Mouse (Mus musculus): ENCODE data around the gene Tas2r118. TPM values are rescaled to one million over a fixed set of nuclear protein-coding genes. Genes with fewer than 3 reads are reported as not detected.

Tas2r118 gene
- not detected in 2 replicates for polyA plus RNA-seq (2014; fragmentation: Nextera tagmentation; extraction: Ambion mirVana)

DNA sequence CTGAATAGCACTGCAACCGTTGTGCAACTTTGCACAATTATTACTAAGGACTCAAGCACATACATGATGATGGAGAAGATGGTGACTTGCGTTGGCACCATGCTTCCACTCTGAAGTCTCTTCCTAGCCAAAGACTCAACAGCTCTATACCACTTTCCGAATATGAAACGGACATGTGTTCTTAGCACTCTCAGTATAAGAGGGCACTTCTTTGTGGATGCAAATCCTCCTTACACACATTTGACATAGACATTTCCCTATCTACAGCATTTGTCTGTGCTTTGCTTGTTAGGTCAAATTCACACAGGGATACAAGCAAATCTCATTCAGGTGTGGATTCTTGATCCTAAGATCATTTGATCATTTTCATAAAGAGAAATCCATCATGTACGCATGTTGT is at the start of gene Tas2r118:
TSS of gene Tas2r118 (minus strand) at position 101 of the 400 bp plus-strand sequence.
- ATAC-seq (ENCODE audit: low FRiP score), result no peak
- 94% methylated on average over 5 of the region's 5 CpGs for WGBS
- no peaks in the 10 kb centered on the region for H3K36me3 ChIP-seq (ENCODE audit: control insufficient read depth, insufficient read depth, low read length)
- no peak for DNase-seq (ENCODE audit: low spot score, missing footprints)
- no peak within 1 kb of the TSS for H3K4me3 ChIP-seq (ENCODE audit: low read depth, low read length)
- H3K27ac ChIP-seq (ENCODE audit: low read depth, low read length), result no peak within 1 kb of the TSS
- no peaks in the 10 kb centered on the region for H3K9me3 ChIP-seq (ENCODE audit: control insufficient read depth, low read length)
- H3K27me3 ChIP-seq (ENCODE audit: control insufficient read depth, insufficient read depth, low read length), result no peaks in the 10 kb centered on the region
- no peaks in the 10 kb centered on the region for H3K4me1 ChIP-seq (ENCODE audit: control insufficient read depth, insufficient read depth, low read length)
- no peak within 1 kb of the TSS for H3K4me2 ChIP-seq
- no peak within 1 kb of the TSS for H3K9ac ChIP-seq (ENCODE audit: low read length)

DNA sequence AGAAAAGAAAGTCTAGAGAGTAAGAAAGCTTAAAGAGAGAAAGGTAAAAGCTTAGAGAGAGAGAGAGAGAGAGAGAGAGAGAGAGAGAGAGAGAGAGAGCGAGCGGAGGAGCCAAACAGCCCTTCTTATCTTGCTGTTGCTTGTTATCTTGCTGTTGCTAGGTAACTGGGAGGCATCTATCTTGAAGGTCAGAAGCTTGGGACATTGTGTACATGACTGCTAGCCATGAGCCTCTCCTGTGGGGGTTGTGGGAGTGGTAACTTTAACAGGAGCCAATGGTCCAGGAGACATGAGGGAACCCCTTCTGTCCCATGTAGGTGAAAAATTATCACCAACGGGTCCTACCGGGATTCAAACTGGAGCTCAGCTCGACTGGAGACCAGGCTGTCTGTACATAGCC is 48.5 kb upstream of the Tas2r118 start:
- H3K4me1 ChIP-seq (ENCODE audit: control insufficient read depth, insufficient read depth, low read length), result no peaks in the 10 kb centered on the region
- H3K4me2 ChIP-seq, result no peak overlapping the region
- H3K36me3 ChIP-seq (ENCODE audit: control insufficient read depth, insufficient read depth, low read length), result no peaks in the 10 kb centered on the region
- DNase-seq (ENCODE audit: low spot score, missing footprints) (no peak), ATAC-seq (ENCODE audit: low FRiP score) (no peak)
- no peak overlapping the region for H3K4me3 ChIP-seq (ENCODE audit: low read depth, low read length)
- no peak overlapping the region for H3K9ac ChIP-seq (ENCODE audit: low read length)
- H3K27me3 ChIP-seq (ENCODE audit: control insufficient read depth, insufficient read depth, low read length), result no peaks in the 10 kb centered on the region
- H3K27ac ChIP-seq (ENCODE audit: low read depth, low read length), result no peak overlapping the region
- no peaks in the 10 kb centered on the region; the same call in 1 of the 2 replicates for H3K9me3 ChIP-seq (ENCODE audit: control insufficient read depth, low read length)
- 86% methylated on average over 5 of the region's 5 CpGs for WGBS

DNA sequence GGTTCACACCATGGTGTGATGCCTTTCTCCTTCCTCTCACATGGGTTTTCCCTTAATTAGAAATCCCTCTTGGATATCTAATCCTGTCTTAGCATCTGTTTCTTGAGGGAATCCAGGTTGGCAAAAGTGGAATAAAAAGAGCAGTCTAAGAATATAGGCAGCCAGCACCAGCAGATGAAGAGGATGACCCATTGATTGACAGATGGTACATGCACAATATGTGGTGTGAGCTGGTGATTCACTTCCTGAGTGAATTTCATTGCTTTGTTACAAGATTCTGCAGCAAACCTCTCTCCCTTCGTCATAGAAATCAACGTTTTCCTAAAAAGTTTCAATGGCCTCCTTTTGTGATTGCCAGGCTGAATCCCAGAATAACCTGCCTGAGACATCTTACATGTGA is 23.4 kb upstream of the Tas2r118 start:
- Histone ChIP-seq H3K4me2 (no peak overlapping the region), H3K4me1 (ENCODE audit: control insufficient read depth, insufficient read depth, low read length) (no peaks in the 10 kb centered on the region), H3K27me3 (ENCODE audit: control insufficient read depth, insufficient read depth, low read length) (no peaks in the 10 kb centered on the region), H3K9me3 (ENCODE audit: control insufficient read depth, low read length) (no peaks in the 10 kb centered on the region), H3K9ac (ENCODE audit: low read length) (no peak overlapping the region), H3K4me3 (ENCODE audit: low read depth, low read length) (no peak overlapping the region), H3K27ac (ENCODE audit: low read depth, low read length) (no peak overlapping the region), H3K36me3 (ENCODE audit: control insufficient read depth, insufficient read depth, low read length) (no peaks in the 10 kb centered on the region)
- 83% methylated on average over 2 of the region's 2 CpGs for WGBS
- ATAC-seq (ENCODE audit: low FRiP score) (no peak), DNase-seq (ENCODE audit: low spot score, missing footprints) (no peak)

DNA sequence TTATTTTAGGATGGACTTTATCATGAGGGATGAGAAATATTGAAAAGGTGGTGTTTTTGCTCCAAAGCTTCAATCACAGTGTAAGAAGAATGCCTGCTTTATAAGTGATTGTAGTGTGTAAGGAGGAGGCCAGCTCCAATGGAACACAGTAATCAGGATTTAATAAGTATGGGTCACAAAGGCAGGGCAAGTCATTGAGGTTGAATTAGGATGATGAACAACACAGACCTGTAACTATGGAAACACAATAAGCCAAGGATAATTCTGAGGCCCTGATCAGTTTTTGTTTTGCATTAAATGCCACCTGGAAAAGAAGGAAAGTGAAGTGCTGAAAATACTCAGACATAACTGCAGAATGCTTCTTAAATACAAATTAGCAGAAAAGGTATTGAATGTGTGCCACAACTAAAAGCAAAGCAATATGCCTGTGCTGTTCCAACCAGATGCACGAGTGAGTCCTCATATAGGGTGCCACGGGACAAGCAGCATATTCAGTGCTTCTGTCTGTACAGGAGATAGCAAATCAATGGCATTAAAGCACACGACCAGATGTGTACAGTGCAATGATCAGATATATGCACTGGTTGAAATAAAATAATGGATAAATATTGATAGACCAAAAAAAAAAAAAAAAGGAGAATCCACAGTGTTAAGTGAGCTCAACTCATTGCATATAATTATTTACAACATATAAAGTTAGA is 21.0 kb upstream of the Tas2r118 start:
- no peak overlapping the region for H3K4me2 ChIP-seq
- no peaks in the 10 kb centered on the region for H3K9me3 ChIP-seq (ENCODE audit: control insufficient read depth, low read length)
- H3K27me3 ChIP-seq (ENCODE audit: control insufficient read depth, insufficient read depth, low read length), result no peaks in the 10 kb centered on the region
- peak; percentile 70; the same call in 1 of the 2 replicates for ATAC-seq (ENCODE audit: low FRiP score)
- no peaks in the 10 kb centered on the region for H3K4me1 ChIP-seq (ENCODE audit: control insufficient read depth, insufficient read depth, low read length)
- H3K4me3 ChIP-seq (ENCODE audit: low read depth, low read length), result no peak overlapping the region
- H3K36me3 ChIP-seq (ENCODE audit: control insufficient read depth, insufficient read depth, low read length), result no peaks in the 10 kb centered on the region
- no peak overlapping the region for H3K9ac ChIP-seq (ENCODE audit: low read length)
- WGBS, result 45% methylated on average over 3 of the region's 3 CpGs
- no peak overlapping the region for H3K27ac ChIP-seq (ENCODE audit: low read depth, low read length)
- DNase-seq (ENCODE audit: low spot score, missing footprints), result no peak

DNA sequence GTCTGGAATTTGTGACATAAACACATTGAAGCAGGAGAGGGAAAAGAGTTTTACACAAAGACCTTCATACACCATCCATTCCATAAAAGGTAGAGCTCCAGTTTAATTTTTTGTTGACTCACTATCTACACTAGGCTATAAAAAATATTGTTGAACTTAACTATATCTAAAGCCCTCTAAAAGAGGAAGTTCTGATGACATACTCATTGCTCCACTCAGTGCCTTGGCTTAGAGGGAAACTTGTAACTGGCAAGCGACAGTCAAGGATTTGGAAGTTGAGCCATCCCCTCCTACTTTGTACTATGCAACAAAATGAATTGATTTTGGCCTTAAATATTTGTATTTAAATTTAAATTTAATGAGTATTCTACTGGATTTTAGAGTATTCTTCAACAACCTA is 16.4 kb upstream of the Tas2r118 start:
- 93% methylated on average over 1 of the region's 1 CpGs for WGBS
- Histone ChIP-seq H3K9ac (ENCODE audit: low read length) (no peak overlapping the region), H3K9me3 (ENCODE audit: control insufficient read depth, low read length) (no peaks in the 10 kb centered on the region), H3K36me3 (ENCODE audit: control insufficient read depth, insufficient read depth, low read length) (no peaks in the 10 kb centered on the region), H3K27me3 (ENCODE audit: control insufficient read depth, insufficient read depth, low read length) (no peaks in the 10 kb centered on the region), H3K4me2 (no peak overlapping the region), H3K27ac (ENCODE audit: low read depth, low read length) (no peak overlapping the region), H3K4me1 (ENCODE audit: control insufficient read depth, insufficient read depth, low read length) (no peaks in the 10 kb centered on the region), H3K4me3 (ENCODE audit: low read depth, low read length) (no peak overlapping the region)
- DNase-seq (ENCODE audit: low spot score, missing footprints) (no peak), ATAC-seq (ENCODE audit: low FRiP score) (no peak)

DNA sequence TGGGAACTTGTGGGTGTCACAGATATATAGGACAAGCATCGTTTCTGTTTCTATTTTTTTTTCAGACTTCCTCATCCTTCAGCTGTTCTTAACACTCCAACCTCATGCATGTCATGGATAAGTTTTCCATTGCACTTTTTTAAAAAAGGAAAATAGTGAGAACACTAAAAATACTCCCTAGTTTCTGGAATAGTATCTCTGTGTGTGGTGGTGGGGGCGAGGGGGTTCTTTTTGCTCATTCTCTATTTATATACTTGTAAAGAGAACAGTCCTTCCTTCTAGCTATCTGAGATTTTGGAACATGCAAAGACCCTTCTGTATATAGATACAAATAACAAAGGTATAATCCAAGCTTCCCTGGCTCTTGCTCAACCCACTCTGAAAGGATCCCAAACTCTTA is 2.9 kb downstream of the Tas2r118 start:
- no peak for ATAC-seq (ENCODE audit: low FRiP score)
- no peak overlapping the region for H3K4me3 ChIP-seq (ENCODE audit: low read depth, low read length)
- H3K9ac ChIP-seq (ENCODE audit: low read length), result no peak overlapping the region

DNA sequence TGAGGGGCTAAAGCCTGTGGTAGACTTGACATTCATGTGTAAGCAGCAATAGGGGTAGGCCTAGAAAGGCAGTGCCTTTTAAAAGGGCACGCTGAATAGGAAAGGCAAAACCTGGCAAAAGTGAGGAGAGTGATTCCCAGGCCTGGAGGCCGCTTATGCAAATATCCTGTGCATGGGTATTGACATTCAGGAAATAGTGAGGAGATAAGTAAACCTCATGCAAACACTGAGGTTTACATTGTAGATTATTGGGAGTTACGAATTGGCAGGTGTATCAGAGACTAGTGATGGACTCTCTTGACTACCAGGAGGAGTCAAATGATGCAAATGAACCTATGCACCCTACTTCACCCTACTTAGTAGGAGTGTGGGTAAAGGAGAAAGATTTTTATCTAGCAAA is 3.9 kb downstream of the Tas2r118 start:
- Histone ChIP-seq H3K27ac (ENCODE audit: low read depth, low read length) (no peak overlapping the region), H3K4me3 (ENCODE audit: low read depth, low read length) (no peak overlapping the region), H3K27me3 (ENCODE audit: control insufficient read depth, insufficient read depth, low read length) (no peaks in the 10 kb centered on the region), H3K4me1 (ENCODE audit: control insufficient read depth, insufficient read depth, low read length) (no peaks in the 10 kb centered on the region), H3K9ac (ENCODE audit: low read length) (no peak overlapping the region), H3K4me2 (no peak overlapping the region), H3K36me3 (ENCODE audit: control insufficient read depth, insufficient read depth, low read length) (no peaks in the 10 kb centered on the region), H3K9me3 (ENCODE audit: control insufficient read depth, low read length) (no peaks in the 10 kb centered on the region)
- 68% methylated on average over 3 of the region's 3 CpGs for WGBS
- DNase-seq (ENCODE audit: low spot score, missing footprints) (no peak), ATAC-seq (ENCODE audit: low FRiP score) (no peak)

More for the DNA sequence above, 2.9 kb downstream of the Tas2r118 start:
- H3K27ac ChIP-seq (ENCODE audit: low read depth, low read length), result no peak overlapping the region
- H3K4me1 ChIP-seq (ENCODE audit: control insufficient read depth, insufficient read depth, low read length), result no peaks in the 10 kb centered on the region
- no peak overlapping the region for H3K4me2 ChIP-seq
- no peaks in the 10 kb centered on the region for H3K36me3 ChIP-seq (ENCODE audit: control insufficient read depth, insufficient read depth, low read length)
- no peak for DNase-seq (ENCODE audit: low spot score, missing footprints)
- WGBS, result 77% methylated on average over 2 of the region's 2 CpGs
- no peaks in the 10 kb centered on the region for H3K9me3 ChIP-seq (ENCODE audit: control insufficient read depth, low read length)
- H3K27me3 ChIP-seq (ENCODE audit: control insufficient read depth, insufficient read depth, low read length), result no peaks in the 10 kb centered on the region

DNA sequence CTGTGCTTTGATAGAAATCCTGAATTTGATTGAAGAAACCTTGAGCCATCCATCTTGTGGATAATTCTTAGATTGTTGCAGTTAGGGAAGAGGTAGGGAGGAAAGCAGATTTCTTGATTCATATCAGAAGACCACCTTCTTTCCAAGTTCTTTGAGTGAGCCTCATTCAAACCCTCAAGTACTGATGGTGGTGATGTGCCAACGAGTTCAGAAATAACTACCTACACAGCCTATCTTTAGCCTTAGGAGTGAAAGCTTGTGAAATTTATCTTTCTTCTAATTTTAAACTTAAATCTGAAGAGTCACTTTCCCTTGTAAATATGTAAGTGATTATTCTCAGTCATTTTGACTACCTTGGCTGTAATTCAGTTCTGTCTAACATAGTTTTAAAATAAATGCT is 6.1 kb downstream of the Tas2r118 start:
- H3K4me1 ChIP-seq (ENCODE audit: control insufficient read depth, insufficient read depth, low read length), result no peaks in the 10 kb centered on the region
- H3K9me3 ChIP-seq (ENCODE audit: control insufficient read depth, low read length), result no peaks in the 10 kb centered on the region
- H3K4me2 ChIP-seq, result no peak overlapping the region
- ATAC-seq (ENCODE audit: low FRiP score), result no peak
- no peak overlapping the region for H3K9ac ChIP-seq (ENCODE audit: low read length)
- WGBS, result 83% methylated on average over 1 of the region's 1 CpGs
- H3K27ac ChIP-seq (ENCODE audit: low read depth, low read length), result no peak overlapping the region
- no peaks in the 10 kb centered on the region for H3K36me3 ChIP-seq (ENCODE audit: control insufficient read depth, insufficient read depth, low read length)
- DNase-seq (ENCODE audit: low spot score, missing footprints), result no peak
- H3K27me3 ChIP-seq (ENCODE audit: control insufficient read depth, insufficient read depth, low read length), result no peaks in the 10 kb centered on the region
- no peak overlapping the region for H3K4me3 ChIP-seq (ENCODE audit: low read depth, low read length)

DNA sequence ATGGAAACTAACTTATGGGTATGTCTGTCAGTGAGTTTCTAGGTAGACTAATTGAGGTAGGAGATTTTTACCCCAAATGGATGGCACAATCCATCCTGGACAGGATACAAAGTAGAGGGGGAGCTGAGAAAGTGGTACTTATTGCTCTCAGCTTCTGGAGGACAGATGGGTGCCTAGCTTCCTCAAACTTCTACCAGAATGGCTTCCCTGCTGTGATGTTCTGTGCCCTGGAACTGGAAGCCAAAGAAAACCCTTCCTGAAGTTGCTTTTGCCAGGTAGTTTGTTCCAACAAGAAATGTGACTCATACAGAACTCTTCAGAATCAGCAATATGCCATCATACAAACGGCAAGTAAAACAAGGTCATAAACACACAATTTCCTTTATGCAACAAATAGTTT is 29.1 kb downstream of the Tas2r118 start:
- H3K4me3 ChIP-seq (ENCODE audit: low read depth, low read length), result no peak overlapping the region
- ATAC-seq (ENCODE audit: low FRiP score) (no peak), DNase-seq (ENCODE audit: low spot score, missing footprints) (no peak)
- H3K27ac ChIP-seq (ENCODE audit: low read depth, low read length), result no peak overlapping the region
- no peaks in the 10 kb centered on the region for H3K9me3 ChIP-seq (ENCODE audit: control insufficient read depth, low read length)
- no peak overlapping the region for H3K9ac ChIP-seq (ENCODE audit: low read length)
- peaks cover 4% of the 10 kb centered on the region; the same call in 1 of the 2 replicates for H3K4me1 ChIP-seq (ENCODE audit: control insufficient read depth, insufficient read depth, low read length)
- WGBS, result 90% methylated on average over 1 of the region's 1 CpGs
- no peaks in the 10 kb centered on the region for H3K36me3 ChIP-seq (ENCODE audit: control insufficient read depth, insufficient read depth, low read length)
- no peaks in the 10 kb centered on the region for H3K27me3 ChIP-seq (ENCODE audit: control insufficient read depth, insufficient read depth, low read length)
- no peak overlapping the region for H3K4me2 ChIP-seq

Data from midbrain, embryonic 11.5 days (tissue).